Mouse (Mus musculus) adrenal gland, postnatal 0 days (tissue): Measurements from ENCODE around the gene Tcf20. TPM values are rescaled to one million over a fixed set of nuclear protein-coding genes. Genes with fewer than 3 reads are reported as not detected.

Experiments used
- microRNA-seq: library from miRNA; unstranded; fragments of <30 nt; microRNA quantifications from one replicate; pipeline ENCODE4, GENCODE M21; 2016; ENCODE audit warnings: borderline replicate concordance; ENCODE audit not compliant: insufficient number of aligned reads
- polyA plus RNA-seq: library from polyadenylated mRNA; unstranded; fragments of >200 nt; fragmentation: Nextera tagmentation; extraction: Ambion mirVana; gene quantifications from 2 replicates; pipeline ENCODE4 v1.2.1, GENCODE M21; 2015

Tcf20 gene
- 2.7 and 4.4 TPM in 2 replicates for polyA plus RNA-seq

GRCm38 (mm10) chr15:82987732-82988112 is at the start of gene Tcf20:
TSS of gene Tcf20 (minus strand) at chr15:82987872.

GRCm38 (mm10) chr15:83032981-83033541 is 45.4 kb upstream of the Tcf20 start, which contains the start of gene Nfam1:
TSS of gene Nfam1 (minus strand) at chr15:83033306.

GRCm38 (mm10) chr15:82794277-82794676 is 193.4 kb downstream of the Tcf20 start, which contains the start of gene Cyp2d26:
TSS of gene Cyp2d26 (minus strand) at chr15:82794294.

GRCm38 (mm10) chr15:82763631-82764420 is 223.8 kb downstream of the Tcf20 start, which contains the start of gene Cyp2d40:
TSS of gene Cyp2d40 (minus strand) at chr15:82764183.

Small RNA genes lying within 50 kb of the gene (microRNA-seq; reads per million reads assigned to microRNA genes)
- gene Gm27618 (not detected), gene Mir3080 (9.1 reads per million, percentile 12 among the genes with 10 or more reads in this experiment)

Other genes starting within 250 kb of the Tcf20 start
- not detected in 2 replicates for gene Cyp2d40, start 223.7 kb downstream of the Tcf20 start, polyA plus RNA-seq
- 12.8 and 15.1 TPM in 2 replicates for gene Cyp2d26, start 193.6 kb downstream of the Tcf20 start, polyA plus RNA-seq
- gene Nfam1, start 45.4 kb upstream of the Tcf20 start, polyA plus RNA-seq, result 3.4 and 3.5 TPM in 2 replicates
- 74.6 and 84.6 TPM in 2 replicates for gene Serhl, start 101.6 kb upstream of the Tcf20 start, polyA plus RNA-seq
- gene Rrp7a, start 134.9 kb upstream of the Tcf20 start, polyA plus RNA-seq, result 39.5 and 58.9 TPM in 2 replicates
- gene Poldip3, start 161.5 kb upstream of the Tcf20 start, polyA plus RNA-seq, result 55.4 and 87.3 TPM in 2 replicates
- gene Cyb5r3, start 184.7 kb upstream of the Tcf20 start, polyA plus RNA-seq, result 179 and 235 TPM in 2 replicates